Mouse (Mus musculus): ENCODE results near the gene Sec16b.

Gene Sec16b

DNA sequence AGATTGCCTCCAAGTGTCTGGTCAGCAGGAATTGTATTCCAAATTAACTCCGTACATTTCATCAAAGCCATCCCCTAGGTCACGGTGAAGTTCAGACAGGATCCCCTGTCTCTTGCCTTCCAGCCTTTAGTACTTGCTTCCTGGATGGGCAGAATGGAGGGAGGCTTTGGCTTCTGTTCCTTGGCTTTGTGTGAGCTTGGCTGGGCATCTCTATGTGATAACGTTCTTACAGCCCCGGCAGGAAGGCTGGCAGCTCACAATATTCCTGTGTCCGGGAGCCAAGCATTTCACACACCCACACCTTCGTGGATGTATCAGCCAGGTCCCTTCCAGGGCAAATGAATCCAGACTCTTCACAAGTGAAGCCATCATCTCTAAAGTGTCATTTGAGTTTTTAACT is 53.5 kb downstream of the Sec16b start:
- DNase-seq (ENCODE audit: low spot score): no peak

DNA sequence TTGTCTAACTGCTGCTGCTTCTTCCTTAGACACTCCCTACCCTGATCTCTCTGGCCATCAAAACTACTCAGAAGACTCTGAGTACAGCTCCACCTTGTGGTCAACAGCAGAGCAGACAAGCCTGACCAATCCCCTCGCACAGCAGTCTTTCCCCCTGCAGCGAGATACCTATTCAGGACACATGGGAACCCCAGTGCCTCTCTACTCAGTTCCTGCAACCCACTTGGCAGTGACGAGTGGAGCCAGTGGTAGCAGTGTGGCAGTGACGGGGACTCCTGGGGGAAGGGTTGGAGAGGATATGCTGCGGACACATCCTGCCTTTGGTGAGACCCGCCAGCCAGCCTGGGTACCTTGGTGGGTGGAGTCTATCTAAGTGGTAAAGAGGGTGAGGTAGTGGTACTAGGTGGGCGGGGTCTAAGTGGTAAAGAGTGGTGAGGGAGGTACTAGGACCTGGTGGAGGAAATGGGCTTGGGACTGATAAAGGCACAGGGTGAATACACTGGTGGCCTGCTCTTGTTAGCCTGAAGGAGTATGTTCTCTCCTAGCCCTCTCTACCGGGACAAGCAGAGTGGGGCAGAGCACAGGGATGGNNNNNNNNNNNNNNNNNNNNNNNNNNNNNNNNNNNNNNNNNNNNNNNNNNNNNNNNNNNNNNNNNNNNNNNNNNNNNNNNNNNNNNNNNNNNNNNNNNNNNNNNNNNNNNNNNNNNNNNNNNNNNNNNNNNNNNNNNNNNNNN is 54.3 kb downstream of the Sec16b start:
- no peak for DNase-seq (ENCODE audit: low spot score)

DNA sequence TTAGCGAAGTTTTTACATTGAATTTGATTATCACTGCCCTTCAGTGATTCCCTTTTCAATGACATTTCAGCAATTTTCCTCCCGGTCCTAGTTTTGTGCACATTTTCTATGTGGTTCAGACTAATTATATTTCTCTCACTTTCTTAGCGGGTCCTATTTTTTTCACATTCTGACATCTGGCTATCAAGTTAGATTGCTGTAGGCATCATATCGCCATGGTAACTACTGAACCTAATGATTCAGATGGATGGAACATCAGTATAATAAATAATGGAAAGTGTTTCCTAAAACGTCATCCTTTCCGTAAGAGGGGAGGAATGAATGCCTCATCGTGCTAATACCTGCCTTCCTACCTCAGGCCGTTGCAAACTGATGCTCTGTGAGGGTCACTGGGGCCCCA is 61.3 kb downstream of the Sec16b start:
- no peak for DNase-seq (ENCODE audit: low spot score)

DNA sequence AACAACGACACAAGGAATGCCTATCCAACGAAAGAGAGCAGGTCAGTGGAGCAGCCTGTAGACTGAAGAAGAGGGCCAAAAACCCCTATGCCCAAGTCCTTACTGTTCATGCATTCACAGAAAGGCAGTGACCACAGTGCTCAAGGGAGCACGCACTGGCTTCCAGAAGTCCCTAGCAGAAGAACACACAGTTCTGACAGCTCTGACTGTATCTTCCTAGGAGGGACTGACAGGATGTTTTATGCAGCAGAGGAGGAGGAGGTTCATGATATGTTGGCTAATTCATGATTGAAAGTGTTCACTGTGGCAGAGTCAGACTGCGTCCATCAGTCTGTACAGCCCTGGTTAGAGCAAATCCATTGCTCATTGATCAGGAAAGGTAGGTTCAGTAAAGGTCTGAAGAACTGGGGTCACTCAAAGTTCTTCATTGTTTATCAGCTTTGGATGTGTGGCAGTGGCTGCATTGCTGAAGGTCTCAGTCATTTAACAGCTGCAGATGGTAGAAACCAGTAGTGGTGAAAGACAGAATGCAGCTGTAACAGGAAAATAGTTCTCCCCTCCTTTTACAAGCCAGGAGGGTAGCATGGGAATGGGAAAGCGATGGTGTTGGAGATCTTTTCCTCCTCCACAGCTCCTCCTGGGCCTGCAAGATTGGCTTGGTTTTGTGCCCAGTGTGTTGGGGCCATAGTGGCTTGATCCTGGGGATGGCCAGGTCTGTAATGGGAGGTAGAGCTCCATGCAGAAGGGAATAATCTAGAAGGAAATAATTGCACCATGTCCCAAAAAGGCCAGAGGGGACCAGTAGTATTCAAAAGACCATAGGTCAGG is 62.9 kb downstream of the Sec16b start:
- no peak for DNase-seq (ENCODE audit: low spot score)

DNA sequence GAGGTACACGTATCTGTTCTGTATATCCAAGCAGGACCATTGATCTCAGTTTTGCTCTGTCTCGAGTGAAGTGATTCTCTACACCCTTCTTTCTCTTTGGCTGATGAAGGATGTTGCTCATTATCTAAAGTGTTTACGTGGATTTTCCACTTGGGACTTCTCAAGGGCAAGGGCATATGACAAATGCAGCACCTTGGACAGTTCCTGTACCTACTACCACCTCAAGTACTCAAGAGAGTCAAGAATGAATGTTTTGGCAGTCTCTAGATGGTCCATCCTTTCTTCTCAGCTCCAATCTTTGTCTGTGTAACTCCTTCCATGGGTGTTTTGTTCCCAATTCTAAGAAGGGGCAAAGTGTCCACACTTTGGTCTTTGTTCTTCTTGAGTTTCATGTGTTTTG is 68.8 kb downstream of the Sec16b start:
- DNase-seq (ENCODE audit: low spot score): no peak

DNA sequence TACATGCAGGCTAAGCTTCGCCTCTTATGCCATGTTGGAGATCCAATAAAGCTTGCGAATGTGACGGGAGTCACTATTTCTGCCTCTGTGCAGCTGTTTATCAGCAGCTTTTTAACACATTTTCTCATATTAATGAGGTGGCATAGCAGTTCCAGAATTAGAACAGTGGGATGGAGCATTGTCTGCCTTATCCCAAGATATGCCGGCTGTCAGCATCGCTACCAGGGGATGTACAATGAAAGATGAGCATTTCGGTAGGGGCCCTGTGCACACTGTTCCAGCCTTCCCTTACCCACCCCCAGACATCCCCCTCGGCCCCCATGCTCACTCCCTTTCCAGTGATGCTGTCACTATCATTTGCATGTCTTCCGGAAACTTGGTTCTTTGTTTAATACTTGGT is 71.8 kb downstream of the Sec16b start:
- DNase-seq (ENCODE audit: low spot score): no peak

DNA sequence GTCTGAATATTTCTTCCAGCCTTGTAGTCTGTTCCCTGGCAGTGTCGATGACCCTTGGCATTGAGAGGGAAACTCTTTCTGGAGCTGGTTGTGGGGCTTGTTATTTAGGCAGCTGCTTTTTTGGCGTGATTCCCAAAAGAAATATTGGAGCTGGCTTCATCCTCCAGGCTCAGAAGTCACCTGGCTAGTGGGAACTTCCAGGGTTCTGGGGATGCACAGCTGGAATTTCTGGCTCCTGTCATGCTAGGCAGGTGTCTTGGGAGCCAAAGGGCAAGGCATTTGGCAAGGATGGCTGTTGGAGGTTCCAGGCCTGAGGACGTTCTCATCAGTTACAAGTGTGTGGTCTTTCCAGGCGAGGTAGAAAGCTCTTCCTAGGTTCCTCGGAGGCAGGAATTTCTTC is 80.0 kb downstream of the Sec16b start:
- no peak for DNase-seq (ENCODE audit: low spot score)

DNA sequence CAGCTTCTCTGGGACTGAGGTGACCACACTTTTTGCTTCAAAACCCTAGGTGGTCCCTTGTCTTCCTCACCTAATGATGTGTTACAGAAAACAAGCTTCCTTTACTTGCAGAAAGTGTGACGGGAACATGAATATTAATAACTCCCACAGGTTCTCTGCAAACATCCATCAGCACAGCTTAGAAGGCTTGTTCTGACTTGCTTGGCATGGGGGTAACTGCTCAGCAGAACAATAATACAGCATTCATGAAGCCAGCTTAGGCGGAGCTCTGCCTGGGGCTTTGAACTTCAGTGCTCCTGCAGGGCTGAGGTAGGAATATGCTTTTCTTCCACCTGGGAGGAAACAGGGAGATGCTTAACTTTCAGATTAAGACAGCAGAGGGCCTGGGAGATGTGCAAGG is 85.5 kb downstream of the Sec16b start:
- no peak for DNase-seq (ENCODE audit: low spot score)

DNA sequence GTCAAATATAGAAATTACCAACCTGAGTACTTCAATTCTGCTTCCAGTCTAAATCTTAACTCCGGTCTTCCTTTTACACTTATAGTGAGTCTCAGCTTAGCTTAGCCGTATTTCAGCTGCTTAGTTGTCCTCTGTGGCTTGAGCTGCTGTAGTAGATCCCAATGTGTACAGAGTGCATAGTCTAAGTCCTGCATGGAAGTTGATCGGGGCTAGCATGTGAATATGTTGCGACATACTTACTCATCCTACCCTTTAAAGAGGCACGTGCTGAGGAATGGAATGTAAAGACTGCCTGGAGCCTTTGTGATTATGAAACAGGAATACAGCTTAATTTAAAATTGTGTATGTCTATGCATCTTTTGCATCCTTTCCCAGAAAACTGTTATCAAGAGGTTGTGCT is 88.0 kb downstream of the Sec16b start:
- DNase-seq (ENCODE audit: low spot score): no peak

DNA sequence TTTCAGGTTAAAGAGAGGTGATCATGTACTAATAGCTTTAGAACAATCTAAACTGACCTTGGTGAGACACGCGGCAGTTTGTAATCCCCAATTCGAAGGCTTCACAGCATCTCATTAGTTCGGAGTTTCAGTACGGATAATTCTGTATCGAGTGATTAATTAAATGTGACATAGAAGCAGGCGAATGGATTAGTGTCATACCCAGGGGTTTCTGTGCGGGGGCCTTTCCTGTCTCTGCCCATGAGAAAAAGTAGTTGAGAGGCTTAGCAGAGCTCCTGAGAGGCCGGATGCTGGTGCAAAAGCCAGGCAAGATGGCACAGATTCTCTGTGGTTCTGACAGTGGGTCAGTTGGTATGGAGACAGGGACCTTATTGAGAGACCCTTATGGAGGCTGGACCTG is 88.6 kb downstream of the Sec16b start:
- DNase-seq (ENCODE audit: low spot score): no peak

DNA sequence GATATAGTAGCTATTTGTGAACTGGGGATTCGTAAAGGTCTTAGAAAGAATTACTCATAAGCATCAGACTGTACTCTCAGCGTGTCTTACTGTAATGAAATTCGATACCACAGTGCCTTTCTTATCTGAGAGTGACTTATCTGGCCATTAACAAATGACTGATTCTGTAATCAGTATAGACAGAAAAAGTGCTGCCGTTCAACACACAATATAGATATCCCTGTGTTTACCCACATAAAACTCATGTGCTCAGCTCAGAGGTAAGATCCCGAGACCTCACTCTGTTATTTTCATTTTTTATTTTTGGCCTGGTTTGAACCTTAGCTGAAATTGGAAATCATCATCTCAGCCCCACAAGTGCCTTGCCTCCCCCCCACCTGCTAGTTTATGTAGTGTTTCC is 98.0 kb downstream of the Sec16b start:
- no peak for DNase-seq (ENCODE audit: low spot score)
